Mouse (Mus musculus): ENCODE results near the gene Hist1h2bf. TPM values are rescaled to one million over a fixed set of nuclear protein-coding genes. Genes with fewer than 3 reads are reported as not detected.
"Not testable (repeated sequence)": the region's sequence is repeated elsewhere in the genome, so short reads cannot be mapped to it uniquely, and the experiment has no call there.

Gene Hist1h2bf
- 4.0 and 6.7 TPM in 2 replicates for polyA plus RNA-seq (2015; fragmentation: Nextera tagmentation; extraction: Ambion mirVana)

- H3K4me1 ChIP-seq (replicated peaks): peaks cover 37% of the 10 kb centered on the region
- H3K27ac ChIP-seq (replicated peaks): peak within 1 kb of the TSS; percentile 98
- H3K36me3 ChIP-seq (replicated peaks); H3K9me3 ChIP-seq (replicated peaks); H3K27me3 ChIP-seq: not testable (repeated sequence)
- WGBS (ENCODE audit: insufficient replicate concordance): under 1% methylated on average over 41 of the region's 42 CpGs
- peak within 1 kb of the TSS; percentile 81 for H3K4me2 ChIP-seq
- peak within 1 kb of the TSS; percentile 88 for H3K9ac ChIP-seq
- H3K4me3 ChIP-seq (replicated peaks): peak within 1 kb of the TSS; percentile 64
- peak; percentile 75 for ATAC-seq (ENCODE audit: insufficient read depth)
Measured at GRCm38 (mm10) chr13:23573898-23574524, at the start of gene Hist1h2bf, which contains the start of gene Hist1h2ad. Hist1h2bf (minus strand) TSS chr13:23574196. Hist1h2ad (plus strand) TSS chr13:23574381.

DNA sequence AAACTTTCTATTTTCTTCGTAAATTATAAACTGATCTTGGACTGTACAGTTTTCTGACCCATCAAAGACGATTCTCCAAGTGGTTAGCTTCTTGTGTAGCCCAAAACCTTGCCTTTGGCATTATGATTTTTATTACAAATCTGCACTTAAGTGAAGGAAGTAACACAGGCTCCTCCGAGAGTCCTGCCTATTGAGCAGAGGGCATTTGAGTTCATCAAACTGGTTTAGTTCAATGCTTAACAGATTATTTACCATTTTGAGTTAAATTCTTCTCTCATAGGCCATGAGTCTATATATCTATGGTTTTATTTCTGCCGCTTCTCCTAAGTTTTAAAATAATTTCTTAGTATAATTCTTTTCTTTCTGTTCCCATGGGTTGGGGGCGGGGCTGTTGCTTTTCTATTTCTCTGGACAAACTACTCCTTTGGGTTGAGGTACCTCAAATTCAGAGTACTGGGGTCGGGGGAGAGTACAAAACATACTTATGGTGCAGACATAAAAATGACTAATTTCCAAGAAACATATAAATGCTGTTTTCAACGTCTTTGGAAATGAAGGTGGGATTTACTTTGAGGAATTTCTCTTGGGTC, 49.0 kb upstream of the Hist1h2bf start:
- peaks cover 19% of the 10 kb centered on the region for H3K27me3 ChIP-seq
- H3K9ac ChIP-seq: peak overlapping the region; percentile 12; the same call in 1 of the 2 replicates
- H3K4me1 ChIP-seq (replicated peaks): peaks cover 11% of the 10 kb centered on the region
- no peak for ATAC-seq (ENCODE audit: insufficient read depth)
- peak overlapping the region; percentile 79 for H3K4me2 ChIP-seq
- H3K4me3 ChIP-seq (replicated peaks): peak overlapping the region; percentile 64
- no peaks in the 10 kb centered on the region for H3K9me3 ChIP-seq (replicated peaks)
- H3K36me3 ChIP-seq (replicated peaks): no peaks in the 10 kb centered on the region
- H3K27ac ChIP-seq (replicated peaks): peak overlapping the region; percentile 98
- 21% methylated on average over 7 of the region's 7 CpGs for WGBS (ENCODE audit: insufficient replicate concordance)

DNA sequence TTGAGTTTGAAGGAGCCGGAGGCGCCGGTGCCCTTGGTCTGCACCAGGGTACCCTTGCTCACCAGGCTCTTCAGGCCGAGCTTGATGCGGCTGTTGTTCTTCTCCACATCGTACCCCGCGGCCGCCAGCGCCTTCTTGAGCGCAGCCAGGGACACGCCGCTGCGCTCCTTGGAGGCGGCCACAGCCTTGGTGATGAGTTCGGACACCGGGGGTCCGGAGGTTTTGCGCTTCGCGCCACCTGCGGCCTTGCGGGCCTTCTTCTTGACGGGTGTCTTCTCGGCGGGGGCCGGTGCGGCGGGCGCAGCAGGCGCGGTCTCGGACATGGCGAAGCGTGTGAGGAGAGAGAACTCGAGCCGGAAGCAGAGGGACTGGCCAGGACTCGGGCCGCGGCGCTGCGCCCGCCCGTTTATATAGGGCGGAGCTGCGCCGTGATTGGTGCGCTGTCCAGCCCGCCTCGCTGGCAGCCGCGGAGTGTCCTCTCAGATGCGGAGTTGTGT, 48.2 kb upstream of the Hist1h2bf start, which contains the start of gene Hist1h1e:
Gene Hist1h1e, minus strand, starts transcription at position 384 of the 497 bp plus-strand sequence.
- peak within 1 kb of the TSS; percentile 87 for H3K9ac ChIP-seq
- peak; percentile 78 for ATAC-seq (ENCODE audit: insufficient read depth)
- H3K4me3 ChIP-seq (replicated peaks): peak within 1 kb of the TSS; percentile 64
- H3K4me1 ChIP-seq (replicated peaks): peaks cover 11% of the 10 kb centered on the region
- under 1% methylated on average over 53 of the region's 53 CpGs for WGBS (ENCODE audit: insufficient replicate concordance)
- H3K27ac ChIP-seq (replicated peaks): peak within 1 kb of the TSS; percentile 98
- H3K9me3 ChIP-seq (replicated peaks); H3K36me3 ChIP-seq (replicated peaks): not testable (repeated sequence)
- H3K4me2 ChIP-seq: peak within 1 kb of the TSS; percentile 79
- peaks cover 15% of the 10 kb centered on the region for H3K27me3 ChIP-seq

- under 1% methylated on average over 18 of the region's 18 CpGs for WGBS (ENCODE audit: insufficient replicate concordance)
- H3K9me3 ChIP-seq (replicated peaks): no peaks in the 10 kb centered on the region
- peak; percentile 79 for ATAC-seq (ENCODE audit: insufficient read depth)
- H3K36me3 ChIP-seq (replicated peaks): no peaks in the 10 kb centered on the region
- H3K4me2 ChIP-seq: peak overlapping the region; percentile 79
- H3K27ac ChIP-seq (replicated peaks): peak overlapping the region; percentile 98
- H3K9ac ChIP-seq: peak overlapping the region; percentile 87
- peak overlapping the region; percentile 64 for H3K4me3 ChIP-seq (replicated peaks)
- peaks cover 11% of the 10 kb centered on the region for H3K4me1 ChIP-seq (replicated peaks)
- peaks cover 14% of the 10 kb centered on the region for H3K27me3 ChIP-seq
Measured at GRCm38 (mm10) chr13:23621532-23622174, 47.7 kb upstream of the Hist1h2bf start.

DNA sequence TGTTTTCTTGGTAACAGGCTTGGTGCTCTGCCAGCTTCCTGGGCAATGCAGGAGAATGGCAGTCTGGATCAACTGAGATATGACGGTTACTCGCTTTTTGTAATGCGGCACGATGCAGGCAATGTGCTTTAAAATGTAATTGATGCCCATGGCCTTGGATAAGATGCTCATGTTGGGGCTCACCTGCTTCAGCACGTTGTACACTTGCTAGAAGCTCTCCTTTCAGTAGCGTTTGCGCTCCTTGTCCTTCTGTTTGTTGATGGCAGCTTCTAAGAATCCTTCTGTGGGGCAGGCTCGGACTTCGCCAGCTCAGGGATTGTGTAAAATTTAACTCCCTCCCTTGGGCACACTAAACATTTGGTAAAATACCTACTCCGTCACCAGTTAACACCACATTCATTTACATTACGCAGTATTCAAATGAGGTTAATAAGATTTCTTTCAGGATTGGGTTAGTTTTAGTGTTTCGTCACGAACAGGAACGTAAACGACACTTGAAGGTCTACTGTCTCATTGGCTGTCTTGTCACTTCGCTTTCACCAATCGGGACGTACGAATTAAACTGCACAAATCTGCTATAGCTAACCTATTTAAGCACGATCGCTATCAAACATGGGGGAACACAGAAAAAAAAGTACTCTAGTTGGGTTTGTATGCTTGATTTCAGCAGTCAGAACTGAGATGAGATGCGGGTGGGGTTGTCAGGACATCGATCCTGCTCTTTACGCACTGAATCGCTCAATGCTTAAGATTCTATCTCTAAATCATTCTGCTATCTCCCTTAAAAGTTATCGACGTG, 46.9 kb upstream of the Hist1h2bf start, which contains the start of gene Hist1h2be:
Gene Hist1h2be, minus strand, starts transcription at position 392 of the 799 bp plus-strand sequence.
- H3K4me2 ChIP-seq: peak within 1 kb of the TSS; percentile 79
- H3K9me3 ChIP-seq (replicated peaks): no peaks in the 10 kb centered on the region
- H3K9ac ChIP-seq: peak within 1 kb of the TSS; percentile 87
- H3K27me3 ChIP-seq: peaks cover 12% of the 10 kb centered on the region
- ATAC-seq (ENCODE audit: insufficient read depth): peak; percentile 68
- no peaks in the 10 kb centered on the region for H3K36me3 ChIP-seq (replicated peaks)
- H3K4me3 ChIP-seq (replicated peaks): peak within 1 kb of the TSS; percentile 64
- peak within 1 kb of the TSS; percentile 98 for H3K27ac ChIP-seq (replicated peaks)
- peaks cover 11% of the 10 kb centered on the region for H3K4me1 ChIP-seq (replicated peaks)
- WGBS (ENCODE audit: insufficient replicate concordance): under 1% methylated on average over 27 of the region's 27 CpGs

DNA sequence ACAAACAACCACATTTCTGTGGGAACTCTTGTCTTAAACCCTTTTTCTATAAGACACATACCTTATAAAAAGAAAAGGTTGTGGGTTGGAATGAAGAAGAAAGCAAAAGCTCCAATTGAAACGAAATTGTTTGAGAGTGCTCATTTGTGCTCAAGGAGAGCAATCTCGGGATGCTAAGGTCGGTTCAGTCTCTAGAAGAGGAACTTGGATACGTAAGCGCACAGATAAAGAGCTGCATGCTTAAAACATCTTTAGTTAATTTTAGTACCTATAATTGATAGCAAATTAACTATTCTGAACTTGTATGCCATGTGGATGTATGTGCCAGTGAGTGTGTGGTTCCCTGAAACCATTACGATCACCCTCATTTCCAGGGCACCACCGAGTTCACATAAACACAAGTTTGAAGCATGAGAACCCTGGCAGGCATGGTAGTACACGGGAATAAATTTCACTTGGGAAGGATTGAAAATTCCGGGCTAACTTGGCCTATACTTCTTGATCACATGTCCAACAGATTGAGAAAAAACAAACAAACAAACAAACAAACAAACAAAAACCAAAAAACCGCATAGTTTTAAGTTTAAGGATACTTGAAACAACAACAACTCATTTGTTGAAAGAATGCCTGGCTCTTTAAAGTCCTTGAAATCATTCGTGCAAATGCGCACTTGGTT, 46.2 kb upstream of the Hist1h2bf start:
- Histone ChIP-seq H3K9ac (peak overlapping the region; percentile 87), H3K36me3 (replicated peaks) (no peaks in the 10 kb centered on the region), H3K27me3 (peaks cover 7% of the 10 kb centered on the region), H3K4me1 (replicated peaks) (peaks cover 11% of the 10 kb centered on the region), H3K4me3 (replicated peaks) (peak overlapping the region; percentile 64), H3K4me2 (peak overlapping the region; percentile 79), H3K27ac (replicated peaks) (peak overlapping the region; percentile 98), H3K9me3 (replicated peaks) (no peaks in the 10 kb centered on the region)
- no peak for ATAC-seq (ENCODE audit: insufficient read depth)
- 20% methylated on average over 12 of the region's 12 CpGs for WGBS (ENCODE audit: insufficient replicate concordance)

GRCm38 (mm10) chr13:23611638-23612037, 37.6 kb upstream of the Hist1h2bf start:
- H3K27me3 ChIP-seq: no peaks in the 10 kb centered on the region
- H3K4me3 ChIP-seq (replicated peaks): no peak overlapping the region
- WGBS (ENCODE audit: insufficient replicate concordance): 88% methylated on average over 3 of the region's 3 CpGs
- no peak overlapping the region for H3K4me2 ChIP-seq
- H3K27ac ChIP-seq (replicated peaks): no peak overlapping the region
- no peak for ATAC-seq (ENCODE audit: insufficient read depth)
- H3K4me1 ChIP-seq (replicated peaks): peaks cover 24% of the 10 kb centered on the region
- no peaks in the 10 kb centered on the region for H3K9me3 ChIP-seq (replicated peaks)
- peaks cover 11% of the 10 kb centered on the region for H3K36me3 ChIP-seq (replicated peaks)
- H3K9ac ChIP-seq: no peak overlapping the region

- Histone ChIP-seq H3K4me1 (replicated peaks) (peaks cover 25% of the 10 kb centered on the region), H3K4me2 (no peak overlapping the region), H3K36me3 (replicated peaks) (peaks cover 11% of the 10 kb centered on the region), H3K9me3 (replicated peaks) (no peaks in the 10 kb centered on the region), H3K27me3 (no peaks in the 10 kb centered on the region), H3K4me3 (replicated peaks) (no peak overlapping the region), H3K27ac (replicated peaks) (0 out of 2 replicates have a peak overlapping the region, but pooled peaks have one; percentile 94), H3K9ac (no peak overlapping the region)
- WGBS (ENCODE audit: insufficient replicate concordance): 44% methylated on average over 2 of the region's 2 CpGs
- no peak for ATAC-seq (ENCODE audit: insufficient read depth)
Measured at GRCm38 (mm10) chr13:23610393-23610792, 36.4 kb upstream of the Hist1h2bf start.

GRCm38 (mm10) chr13:23609844-23610243, 35.8 kb upstream of the Hist1h2bf start:
- Histone ChIP-seq H3K36me3 (replicated peaks) (peaks cover 11% of the 10 kb centered on the region), H3K27ac (replicated peaks) (peak overlapping the region; percentile 94), H3K27me3 (no peaks in the 10 kb centered on the region), H3K4me1 (replicated peaks) (peaks cover 30% of the 10 kb centered on the region), H3K4me2 (peak overlapping the region; percentile 59), H3K4me3 (replicated peaks) (no peak overlapping the region), H3K9ac (peak overlapping the region; percentile 60; the same call in 1 of the 2 replicates), H3K9me3 (replicated peaks) (no peaks in the 10 kb centered on the region)
- peak; percentile 37; the same call in 1 of the 2 replicates for ATAC-seq (ENCODE audit: insufficient read depth)

DNA sequence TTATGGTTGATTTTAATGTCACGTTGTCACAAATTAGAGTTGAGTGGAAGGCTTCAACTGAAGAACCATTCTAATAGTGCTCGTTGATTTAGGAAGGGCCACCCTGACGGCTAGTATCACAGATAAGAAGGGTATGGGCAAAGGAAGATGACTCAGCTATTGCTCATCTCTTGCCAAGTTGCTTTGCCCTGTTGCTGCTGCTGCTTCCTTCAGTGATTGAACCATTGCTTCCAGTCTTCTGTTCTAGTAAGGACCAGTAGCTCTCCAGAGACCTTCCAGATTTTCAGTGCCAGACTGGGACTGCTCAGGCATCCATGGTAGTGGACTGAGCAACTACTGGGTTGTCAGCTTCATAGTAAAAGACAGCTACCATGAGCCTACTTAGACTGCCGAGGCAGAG, 35.2 kb upstream of the Hist1h2bf start:
- Histone ChIP-seq H3K4me2 (peak overlapping the region; percentile 59), H3K4me1 (replicated peaks) (peaks cover 33% of the 10 kb centered on the region), H3K27ac (replicated peaks) (peak overlapping the region; percentile 94), H3K9ac (peak overlapping the region; percentile 60), H3K9me3 (replicated peaks) (no peaks in the 10 kb centered on the region), H3K36me3 (replicated peaks) (peaks cover 11% of the 10 kb centered on the region), H3K27me3 (no peaks in the 10 kb centered on the region), H3K4me3 (replicated peaks) (no peak overlapping the region; the same call in 1 of the 2 replicates)
- ATAC-seq (ENCODE audit: insufficient read depth): peak; percentile 92
- WGBS (ENCODE audit: insufficient replicate concordance): 24% methylated on average over 4 of the region's 4 CpGs
